Mouse (Mus musculus): ENCODE data around the gene Dennd1a. TPM values are rescaled to one million over a fixed set of nuclear protein-coding genes. Genes with fewer than 3 reads are reported as not detected.
A peak's percentile ranks its signal among the peaks of the same experiment; 100 is the strongest.

Gene Dennd1a
- polyA plus RNA-seq, 1 experiment = 21.6 TPM

GRCm38 (mm10) chr2:38313399-38313798, 26.2 kb upstream of the Dennd1a start:
- no peak overlapping the region for H3K27ac ChIP-seq (ENCODE audit: control insufficient read depth, insufficient read depth, low read depth, low read length)
- TF ChIP-seq POLR2A (IDR thresholded peaks at IDR 0.05; ENCODE audit: control insufficient read depth, low read depth, low read length) (no peak), CTCF (IDR thresholded peaks at IDR 0.05; ENCODE audit: control insufficient read depth, insufficient read depth, insufficient replicate concordance, low read depth, low read length) (no peak)
- H3K4me1 ChIP-seq (ENCODE audit: control insufficient read depth, insufficient read depth, low read length) = no peaks in the 10 kb centered on the region
- no peak overlapping the region for H3K4me3 ChIP-seq (ENCODE audit: control insufficient read depth, low read depth, low read length)
- no peaks in the 10 kb centered on the region for H3K27me3 ChIP-seq (ENCODE audit: control insufficient read depth, insufficient read depth, low read length)
- H3K36me3 ChIP-seq (ENCODE audit: control insufficient read depth, insufficient read depth, low read length) = no peaks in the 10 kb centered on the region

GRCm38 (mm10) chr2:38312921-38313320, 25.7 kb upstream of the Dennd1a start:
- no peaks in the 10 kb centered on the region for H3K4me1 ChIP-seq (ENCODE audit: control insufficient read depth, insufficient read depth, low read length)
- no peak overlapping the region for H3K4me3 ChIP-seq (ENCODE audit: control insufficient read depth, low read depth, low read length)
- TF ChIP-seq CTCF (IDR thresholded peaks at IDR 0.05; ENCODE audit: control insufficient read depth, insufficient read depth, insufficient replicate concordance, low read depth, low read length) (no peak), POLR2A (IDR thresholded peaks at IDR 0.05; ENCODE audit: control insufficient read depth, low read depth, low read length) (no peak)
- H3K27ac ChIP-seq (ENCODE audit: control insufficient read depth, insufficient read depth, low read depth, low read length) = no peak overlapping the region
- no peaks in the 10 kb centered on the region for H3K27me3 ChIP-seq (ENCODE audit: control insufficient read depth, insufficient read depth, low read length)
- H3K36me3 ChIP-seq (ENCODE audit: control insufficient read depth, insufficient read depth, low read length) = no peaks in the 10 kb centered on the region

GRCm38 (mm10) chr2:38305152-38305551, 18.0 kb upstream of the Dennd1a start:
- Histone ChIP-seq H3K27ac (ENCODE audit: control insufficient read depth, insufficient read depth, low read depth, low read length) (no peak overlapping the region), H3K4me1 (ENCODE audit: control insufficient read depth, insufficient read depth, low read length) (no peaks in the 10 kb centered on the region), H3K4me3 (ENCODE audit: control insufficient read depth, low read depth, low read length) (no peak overlapping the region), H3K36me3 (ENCODE audit: control insufficient read depth, insufficient read depth, low read length) (no peaks in the 10 kb centered on the region), H3K27me3 (ENCODE audit: control insufficient read depth, insufficient read depth, low read length) (no peaks in the 10 kb centered on the region)
- TF ChIP-seq CTCF (IDR thresholded peaks at IDR 0.05; ENCODE audit: control insufficient read depth, insufficient read depth, insufficient replicate concordance, low read depth, low read length) (no peak), POLR2A (IDR thresholded peaks at IDR 0.05; ENCODE audit: control insufficient read depth, low read depth, low read length) (no peak)

- Histone ChIP-seq H3K4me3 (ENCODE audit: control insufficient read depth, low read depth, low read length) (no peak overlapping the region), H3K27me3 (ENCODE audit: control insufficient read depth, insufficient read depth, low read length) (no peaks in the 10 kb centered on the region), H3K36me3 (ENCODE audit: control insufficient read depth, insufficient read depth, low read length) (no peaks in the 10 kb centered on the region), H3K4me1 (ENCODE audit: control insufficient read depth, insufficient read depth, low read length) (no peaks in the 10 kb centered on the region), H3K27ac (ENCODE audit: control insufficient read depth, insufficient read depth, low read depth, low read length) (no peak overlapping the region)
- TF ChIP-seq CTCF (IDR thresholded peaks at IDR 0.05; ENCODE audit: control insufficient read depth, insufficient read depth, insufficient replicate concordance, low read depth, low read length) (no peak), POLR2A (IDR thresholded peaks at IDR 0.05; ENCODE audit: control insufficient read depth, low read depth, low read length) (no peak)
Observed at GRCm38 (mm10) chr2:38300941-38301340, 13.8 kb upstream of the Dennd1a start.

- no peaks in the 10 kb centered on the region for H3K27me3 ChIP-seq (ENCODE audit: control insufficient read depth, insufficient read depth, low read length)
- TF ChIP-seq CTCF (IDR thresholded peaks at IDR 0.05; ENCODE audit: control insufficient read depth, insufficient read depth, insufficient replicate concordance, low read depth, low read length) (no peak), POLR2A (IDR thresholded peaks at IDR 0.05; ENCODE audit: control insufficient read depth, low read depth, low read length) (no peak)
- H3K36me3 ChIP-seq (ENCODE audit: control insufficient read depth, insufficient read depth, low read length) = no peaks in the 10 kb centered on the region
- no peaks in the 10 kb centered on the region for H3K4me1 ChIP-seq (ENCODE audit: control insufficient read depth, insufficient read depth, low read length)
- no peak overlapping the region for H3K4me3 ChIP-seq (ENCODE audit: control insufficient read depth, low read depth, low read length)
- H3K27ac ChIP-seq (ENCODE audit: control insufficient read depth, insufficient read depth, low read depth, low read length) = no peak overlapping the region
Observed at GRCm38 (mm10) chr2:38295939-38296338, 8.7 kb upstream of the Dennd1a start.

- Histone ChIP-seq H3K27me3 (ENCODE audit: control insufficient read depth, insufficient read depth, low read length) (no peaks in the 10 kb centered on the region), H3K36me3 (ENCODE audit: control insufficient read depth, insufficient read depth, low read length) (no peaks in the 10 kb centered on the region), H3K27ac (ENCODE audit: control insufficient read depth, insufficient read depth, low read depth, low read length) (no peak overlapping the region), H3K4me1 (ENCODE audit: control insufficient read depth, insufficient read depth, low read length) (peaks cover 6% of the 10 kb centered on the region), H3K4me3 (ENCODE audit: control insufficient read depth, low read depth, low read length) (no peak overlapping the region)
- TF ChIP-seq POLR2A (IDR thresholded peaks at IDR 0.05; ENCODE audit: control insufficient read depth, low read depth, low read length) (no peak), CTCF (IDR thresholded peaks at IDR 0.05; ENCODE audit: control insufficient read depth, insufficient read depth, insufficient replicate concordance, low read depth, low read length) (no peak)
Observed at GRCm38 (mm10) chr2:38291526-38291925, 4.3 kb upstream of the Dennd1a start.

- TF ChIP-seq POLR2A (IDR thresholded peaks at IDR 0.05; ENCODE audit: control insufficient read depth, low read depth, low read length) (no peak), CTCF (IDR thresholded peaks at IDR 0.05; ENCODE audit: control insufficient read depth, insufficient read depth, insufficient replicate concordance, low read depth, low read length) (no peak)
- H3K4me3 ChIP-seq (ENCODE audit: control insufficient read depth, low read depth, low read length) = no peak overlapping the region
- peaks cover 10% of the 10 kb centered on the region for H3K4me1 ChIP-seq (ENCODE audit: control insufficient read depth, insufficient read depth, low read length)
- H3K27me3 ChIP-seq (ENCODE audit: control insufficient read depth, insufficient read depth, low read length) = no peaks in the 10 kb centered on the region
- H3K36me3 ChIP-seq (ENCODE audit: control insufficient read depth, insufficient read depth, low read length) = no peaks in the 10 kb centered on the region
- H3K27ac ChIP-seq (ENCODE audit: control insufficient read depth, insufficient read depth, low read depth, low read length) = no peak overlapping the region
Observed at GRCm38 (mm10) chr2:38288226-38288625, 1.0 kb upstream of the Dennd1a start.

- no peaks in the 10 kb centered on the region for H3K36me3 ChIP-seq (ENCODE audit: control insufficient read depth, insufficient read depth, low read length)
- peak overlapping the region; percentile 63 for H3K27ac ChIP-seq (ENCODE audit: control insufficient read depth, insufficient read depth, low read depth, low read length)
- no peaks in the 10 kb centered on the region for H3K27me3 ChIP-seq (ENCODE audit: control insufficient read depth, insufficient read depth, low read length)
- TF ChIP-seq CTCF (IDR thresholded peaks at IDR 0.05; ENCODE audit: control insufficient read depth, insufficient read depth, insufficient replicate concordance, low read depth, low read length) (no peak), POLR2A (IDR thresholded peaks at IDR 0.05; ENCODE audit: control insufficient read depth, low read depth, low read length) (no peak)
- peaks cover 10% of the 10 kb centered on the region for H3K4me1 ChIP-seq (ENCODE audit: control insufficient read depth, insufficient read depth, low read length)
- peak overlapping the region; percentile 97 for H3K4me3 ChIP-seq (ENCODE audit: control insufficient read depth, low read depth, low read length)
Observed at GRCm38 (mm10) chr2:38286433-38286732, 807 bp downstream of the Dennd1a start.
